Mouse (Mus musculus): Measurements from ENCODE around the gene Snapc4. TPM values are rescaled to one million over a fixed set of nuclear protein-coding genes. Genes with fewer than 3 reads are reported as not detected.
A peak's percentile ranks its signal among the peaks of the same experiment; 100 is the strongest.

Gene Snapc4
- polyA plus RNA-seq, 1 experiment, result not detected

- H3K27ac ChIP-seq (ENCODE audit: insufficient read depth, low read depth, low read length), result no peak overlapping the region
- no peak overlapping the region for H3K4me3 ChIP-seq (ENCODE audit: insufficient read depth, low read depth, low read length)
- 59% methylated on average over 3 of the region's 3 CpGs for WGBS
- H3K4me1 ChIP-seq (ENCODE audit: control insufficient read depth, insufficient read depth, low read length), result peaks cover 22% of the 10 kb centered on the region
- TF ChIP-seq POLR2A (IDR thresholded peaks at IDR 0.05; ENCODE audit: insufficient read depth, low read depth, low read length), result no peak
- no peak for TF ChIP-seq CTCF (IDR thresholded peaks at IDR 0.05; ENCODE audit: insufficient read depth, low read depth, low read length)
Observed at GRCm38 (mm10) chr2:26409362-26409761, 28.9 kb upstream of the Snapc4 start.

- TF ChIP-seq CTCF (IDR thresholded peaks at IDR 0.05; ENCODE audit: insufficient read depth, low read depth, low read length) (peak; percentile 71), POLR2A (IDR thresholded peaks at IDR 0.05; ENCODE audit: insufficient read depth, low read depth, low read length) (peak; percentile 19; the same call in 1 of the 2 replicates)
- peak within 1 kb of the TSS; percentile 67 for H3K4me3 ChIP-seq (ENCODE audit: insufficient read depth, low read depth, low read length)
- peaks cover 23% of the 10 kb centered on the region for H3K4me1 ChIP-seq (ENCODE audit: control insufficient read depth, insufficient read depth, low read length)
- H3K27ac ChIP-seq (ENCODE audit: insufficient read depth, low read depth, low read length), result peak within 1 kb of the TSS; percentile 22; the same call in 1 of the 2 replicates
- WGBS, result under 1% methylated on average over 57 of the region's 57 CpGs
Observed at GRCm38 (mm10) chr2:26408515-26409356, 28.3 kb upstream of the Snapc4 start, which contains the start of gene Inpp5e. Inpp5e (minus strand) TSS chr2:26409203.

- 83% methylated on average over 8 of the region's 8 CpGs for WGBS
- H3K4me1 ChIP-seq (ENCODE audit: control insufficient read depth, insufficient read depth, low read length), result peaks cover 26% of the 10 kb centered on the region
- no peak overlapping the region for H3K27ac ChIP-seq (ENCODE audit: insufficient read depth, low read depth, low read length)
- no peak overlapping the region for H3K4me3 ChIP-seq (ENCODE audit: insufficient read depth, low read depth, low read length)
- TF ChIP-seq CTCF (IDR thresholded peaks at IDR 0.05; ENCODE audit: insufficient read depth, low read depth, low read length) (no peak), POLR2A (IDR thresholded peaks at IDR 0.05; ENCODE audit: insufficient read depth, low read depth, low read length) (no peak)
Observed at GRCm38 (mm10) chr2:26403306-26403705, 22.9 kb upstream of the Snapc4 start.

GRCm38 (mm10) chr2:26402265-26402664 lies 21.8 kb upstream of the Snapc4 start:
- Histone ChIP-seq H3K4me3 (ENCODE audit: insufficient read depth, low read depth, low read length) (no peak overlapping the region), H3K27ac (ENCODE audit: insufficient read depth, low read depth, low read length) (no peak overlapping the region), H3K4me1 (ENCODE audit: control insufficient read depth, insufficient read depth, low read length) (peaks cover 16% of the 10 kb centered on the region)
- no peak for TF ChIP-seq POLR2A (IDR thresholded peaks at IDR 0.05; ENCODE audit: insufficient read depth, low read depth, low read length)
- TF ChIP-seq CTCF (IDR thresholded peaks at IDR 0.05; ENCODE audit: insufficient read depth, low read depth, low read length), result no peak
- 81% methylated on average over 1 of the region's 1 CpGs for WGBS

- peaks cover 8% of the 10 kb centered on the region for H3K4me1 ChIP-seq (ENCODE audit: control insufficient read depth, insufficient read depth, low read length)
- TF ChIP-seq CTCF (IDR thresholded peaks at IDR 0.05; ENCODE audit: insufficient read depth, low read depth, low read length), result no peak
- no peak for TF ChIP-seq POLR2A (IDR thresholded peaks at IDR 0.05; ENCODE audit: insufficient read depth, low read depth, low read length)
- 90% methylated on average over 4 of the region's 4 CpGs for WGBS
- H3K27ac ChIP-seq (ENCODE audit: insufficient read depth, low read depth, low read length), result no peak overlapping the region
- no peak overlapping the region for H3K4me3 ChIP-seq (ENCODE audit: insufficient read depth, low read depth, low read length)
Observed at GRCm38 (mm10) chr2:26401023-26401422, 20.6 kb upstream of the Snapc4 start.

GRCm38 (mm10) chr2:26400296-26400695 lies 19.8 kb upstream of the Snapc4 start:
- no peak for TF ChIP-seq POLR2A (IDR thresholded peaks at IDR 0.05; ENCODE audit: insufficient read depth, low read depth, low read length)
- no peak for TF ChIP-seq CTCF (IDR thresholded peaks at IDR 0.05; ENCODE audit: insufficient read depth, low read depth, low read length)
- Histone ChIP-seq H3K27ac (ENCODE audit: insufficient read depth, low read depth, low read length) (no peak overlapping the region), H3K4me3 (ENCODE audit: insufficient read depth, low read depth, low read length) (no peak overlapping the region), H3K4me1 (ENCODE audit: control insufficient read depth, insufficient read depth, low read length) (peaks cover 6% of the 10 kb centered on the region)
- WGBS, result 92% methylated on average over 5 of the region's 5 CpGs

- Histone ChIP-seq H3K4me1 (ENCODE audit: control insufficient read depth, insufficient read depth, low read length) (peaks cover 6% of the 10 kb centered on the region), H3K27ac (ENCODE audit: insufficient read depth, low read depth, low read length) (no peak overlapping the region), H3K4me3 (ENCODE audit: insufficient read depth, low read depth, low read length) (no peak overlapping the region)
- WGBS, result 79% methylated on average over 5 of the region's 5 CpGs
- no peak for TF ChIP-seq CTCF (IDR thresholded peaks at IDR 0.05; ENCODE audit: insufficient read depth, low read depth, low read length)
- no peak for TF ChIP-seq POLR2A (IDR thresholded peaks at IDR 0.05; ENCODE audit: insufficient read depth, low read depth, low read length)
Observed at GRCm38 (mm10) chr2:26399647-26400046, 19.2 kb upstream of the Snapc4 start.

- no peak overlapping the region for H3K27ac ChIP-seq (ENCODE audit: insufficient read depth, low read depth, low read length)
- H3K4me3 ChIP-seq (ENCODE audit: insufficient read depth, low read depth, low read length), result no peak overlapping the region
- H3K4me1 ChIP-seq (ENCODE audit: control insufficient read depth, insufficient read depth, low read length), result peaks cover 6% of the 10 kb centered on the region
- TF ChIP-seq CTCF (IDR thresholded peaks at IDR 0.05; ENCODE audit: insufficient read depth, low read depth, low read length), result no peak
- TF ChIP-seq POLR2A (IDR thresholded peaks at IDR 0.05; ENCODE audit: insufficient read depth, low read depth, low read length), result no peak
- 80% methylated on average over 8 of the region's 8 CpGs for WGBS
Observed at GRCm38 (mm10) chr2:26398978-26399377, 18.5 kb upstream of the Snapc4 start.

GRCm38 (mm10) chr2:26391617-26392016 lies 11.2 kb upstream of the Snapc4 start:
- H3K4me1 ChIP-seq (ENCODE audit: control insufficient read depth, insufficient read depth, low read length), result peaks cover 15% of the 10 kb centered on the region
- no peak overlapping the region for H3K4me3 ChIP-seq (ENCODE audit: insufficient read depth, low read depth, low read length)
- H3K27ac ChIP-seq (ENCODE audit: insufficient read depth, low read depth, low read length), result no peak overlapping the region
- 91% methylated on average over 6 of the region's 6 CpGs for WGBS
- TF ChIP-seq CTCF (IDR thresholded peaks at IDR 0.05; ENCODE audit: insufficient read depth, low read depth, low read length), result no peak

All from olfactory bulb, adult 2 months (tissue).